Mouse (Mus musculus): ENCODE measurements around the gene Slc18a3. TPM values are rescaled to one million over a fixed set of nuclear protein-coding genes. Genes with fewer than 3 reads are reported as not detected.
A peak's percentile ranks its signal among the peaks of the same experiment; 100 is the strongest.

The Slc18a3 gene
- polyA plus RNA-seq (2015; fragmentation: Nextera tagmentation; extraction: Ambion mirVana), result 0.39 and 0.53 TPM in 2 replicates

DNA sequence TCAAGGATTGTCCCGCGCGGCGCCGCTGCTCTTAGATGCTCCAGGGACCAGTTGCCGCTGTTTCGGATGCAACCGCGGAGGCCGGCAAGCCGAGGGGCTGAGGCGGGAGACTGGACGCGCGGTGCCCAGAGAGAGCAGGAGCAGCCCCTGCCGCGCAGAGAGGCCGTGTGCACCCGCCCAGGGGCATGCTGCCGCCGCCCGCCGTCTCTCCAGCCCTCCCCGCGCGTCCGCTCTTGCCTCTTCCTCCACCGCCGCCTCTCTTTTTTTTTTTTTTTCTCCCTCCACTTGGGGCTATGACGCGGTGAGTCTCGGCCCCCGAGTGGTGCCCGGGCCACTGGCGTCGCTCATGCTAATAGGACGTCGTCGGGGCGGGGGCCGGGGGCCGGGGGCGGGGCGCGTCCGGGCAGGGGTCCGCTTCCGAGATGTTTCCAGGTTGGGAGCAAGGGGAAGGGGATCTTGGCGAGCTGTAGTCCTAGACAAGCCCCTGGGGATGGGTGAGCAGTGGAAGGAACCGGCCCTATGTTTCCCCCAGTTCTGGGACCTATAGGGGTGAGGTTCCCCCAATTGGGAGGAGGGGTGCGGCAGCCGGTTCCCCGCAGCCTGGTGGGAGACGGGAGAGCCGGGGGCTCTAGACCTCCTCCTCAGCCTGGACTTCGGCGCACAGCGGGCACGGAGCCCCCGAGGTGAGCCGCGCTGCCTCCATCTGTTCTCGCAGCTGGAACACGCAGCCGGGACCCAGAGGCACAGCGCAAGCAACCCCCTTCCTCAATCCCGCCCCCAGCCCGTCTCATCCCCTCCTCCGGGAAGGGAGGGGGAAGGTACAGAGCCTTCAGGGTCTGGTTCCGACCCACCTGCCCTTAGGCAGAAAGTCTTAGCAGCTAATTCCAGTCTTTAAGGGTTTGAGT is at the start of gene Slc18a3:
TSS of gene Slc18a3 (minus strand) at position 250 of the 905 bp plus-strand sequence.
- no peaks in the 10 kb centered on the region for H3K9me3 ChIP-seq (replicated peaks)
- WGBS, result under 1% methylated on average over 70 of the region's 70 CpGs
- H3K4me1 ChIP-seq, result peaks cover 27% of the 10 kb centered on the region
- H3K9ac ChIP-seq, result no peak within 1 kb of the TSS
- H3K27me3 ChIP-seq, result peaks cover 95% of the 10 kb centered on the region
- peak within 1 kb of the TSS; percentile 81 for H3K4me2 ChIP-seq (replicated peaks)
- no peaks in the 10 kb centered on the region for H3K36me3 ChIP-seq
- no peak within 1 kb of the TSS for H3K27ac ChIP-seq (replicated peaks)
- H3K4me3 ChIP-seq (replicated peaks), result peak within 1 kb of the TSS; percentile 42
- no peak for ATAC-seq (ENCODE audit: insufficient number of reproducible peaks, low FRiP score, low TSS enrichment, low read depth)

DNA sequence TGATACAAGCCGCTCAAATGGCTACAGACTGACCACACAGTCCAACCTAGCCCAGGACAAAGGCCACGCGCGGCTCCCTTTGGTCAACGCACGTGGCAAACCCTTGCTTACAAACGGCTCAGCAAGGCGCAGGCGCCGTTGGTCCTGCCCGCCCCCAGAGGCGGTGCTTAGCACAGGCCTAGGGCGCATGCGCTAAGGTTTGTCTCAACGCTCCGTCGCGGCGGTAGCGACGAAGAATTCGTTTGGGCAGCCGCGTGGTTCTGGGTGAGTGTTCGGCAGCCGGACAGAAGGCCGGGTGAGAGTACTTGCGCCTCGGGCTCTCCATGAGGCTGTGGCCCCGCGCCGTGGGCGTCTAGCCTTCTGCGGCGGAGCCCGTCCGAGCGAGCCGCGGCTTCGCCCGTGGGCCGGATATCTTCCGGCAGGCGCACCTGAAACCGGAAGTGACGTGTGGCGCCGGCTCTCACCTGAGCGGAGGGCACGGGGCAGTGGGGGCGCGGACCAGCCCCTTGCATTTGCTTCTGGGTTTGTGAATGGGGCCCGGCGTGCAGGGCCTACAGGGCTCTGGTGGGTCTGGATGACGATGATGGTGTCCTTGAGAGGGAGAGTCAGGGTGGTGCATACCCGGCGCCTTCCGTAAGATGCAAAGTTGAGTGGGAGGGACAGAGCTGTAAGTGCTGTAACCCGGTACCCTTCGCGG is 48.8 kb upstream of the Slc18a3 start, which contains the start of gene Ercc6:
TSS of gene Ercc6 (plus strand) at position 186 of the 697 bp plus-strand sequence.
- no peaks in the 10 kb centered on the region for H3K9me3 ChIP-seq (replicated peaks)
- peak within 1 kb of the TSS; percentile 82 for H3K27ac ChIP-seq (replicated peaks)
- peak within 1 kb of the TSS; percentile 66 for H3K9ac ChIP-seq
- H3K36me3 ChIP-seq, result peaks cover 15% of the 10 kb centered on the region
- peak within 1 kb of the TSS; percentile 90 for H3K4me3 ChIP-seq (replicated peaks)
- peaks cover 19% of the 10 kb centered on the region for H3K4me1 ChIP-seq
- peak; percentile 93 for ATAC-seq (ENCODE audit: insufficient number of reproducible peaks, low FRiP score, low TSS enrichment, low read depth)
- no peaks in the 10 kb centered on the region for H3K27me3 ChIP-seq
- under 1% methylated on average over 62 of the region's 62 CpGs for WGBS
- peak within 1 kb of the TSS; percentile 72 for H3K4me2 ChIP-seq (replicated peaks)

- no peak overlapping the region for H3K27ac ChIP-seq (replicated peaks)
- ATAC-seq (ENCODE audit: insufficient number of reproducible peaks, low FRiP score, low TSS enrichment, low read depth), result no peak
Measured at GRCm38 (mm10) chr14:32512912-32513311, 48.3 kb upstream of the Slc18a3 start.

GRCm38 (mm10) chr14:32509443-32509961 is 44.9 kb upstream of the Slc18a3 start:
- Histone ChIP-seq H3K4me2 (replicated peaks) (no peak overlapping the region), H3K4me1 (peaks cover 12% of the 10 kb centered on the region), H3K36me3 (no peaks in the 10 kb centered on the region), H3K9ac (no peak overlapping the region), H3K27ac (replicated peaks) (no peak overlapping the region), H3K4me3 (replicated peaks) (no peak overlapping the region), H3K27me3 (no peaks in the 10 kb centered on the region), H3K9me3 (replicated peaks) (no peaks in the 10 kb centered on the region)
- 79% methylated on average over 6 of the region's 6 CpGs for WGBS
- ATAC-seq (ENCODE audit: insufficient number of reproducible peaks, low FRiP score, low TSS enrichment, low read depth), result no peak

More at GRCm38 (mm10) chr14:32512912-32513311, 48.3 kb upstream of the Slc18a3 start:
- Histone ChIP-seq H3K36me3 (peaks cover 12% of the 10 kb centered on the region), H3K9ac (peak overlapping the region; percentile 66; the same call in 1 of the 2 replicates), H3K27me3 (no peaks in the 10 kb centered on the region), H3K4me1 (peaks cover 19% of the 10 kb centered on the region), H3K4me2 (replicated peaks) (peak overlapping the region; percentile 72), H3K9me3 (replicated peaks) (no peaks in the 10 kb centered on the region), H3K4me3 (replicated peaks) (peak overlapping the region; percentile 90)
- 35% methylated on average over 9 of the region's 9 CpGs for WGBS

- WGBS, result 55% methylated on average over 10 of the region's 10 CpGs
- H3K27me3 ChIP-seq, result no peaks in the 10 kb centered on the region
- no peak overlapping the region for H3K27ac ChIP-seq (replicated peaks)
- no peak for ATAC-seq (ENCODE audit: insufficient number of reproducible peaks, low FRiP score, low TSS enrichment, low read depth)
- H3K4me3 ChIP-seq (replicated peaks), result no peak overlapping the region
- H3K4me2 ChIP-seq (replicated peaks), result no peak overlapping the region
- H3K36me3 ChIP-seq, result no peaks in the 10 kb centered on the region
- H3K9me3 ChIP-seq (replicated peaks), result no peaks in the 10 kb centered on the region
- peaks cover 4% of the 10 kb centered on the region for H3K4me1 ChIP-seq
- H3K9ac ChIP-seq, result no peak overlapping the region
Measured at GRCm38 (mm10) chr14:32508105-32508835, 43.6 kb upstream of the Slc18a3 start.

DNA sequence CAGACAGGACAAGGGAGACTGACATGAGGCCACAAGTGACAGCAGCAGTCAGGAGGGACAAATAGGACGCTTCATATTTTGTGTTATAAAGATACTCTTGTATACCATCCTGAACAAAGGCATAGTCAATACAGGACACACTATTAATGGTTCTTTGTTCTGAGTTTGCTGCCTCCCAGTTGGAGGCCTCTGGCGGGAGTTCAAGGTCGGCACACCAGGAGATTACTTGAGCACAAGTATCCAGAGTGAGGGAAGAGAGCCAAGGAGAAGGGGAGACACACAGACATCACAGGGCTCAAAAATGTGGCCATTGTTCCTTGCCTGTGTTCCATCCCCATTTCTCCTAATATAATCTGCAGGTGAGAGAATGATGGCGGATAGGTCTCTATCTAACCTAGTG is 42.6 kb upstream of the Slc18a3 start:
- H3K9me3 ChIP-seq (replicated peaks), result no peaks in the 10 kb centered on the region
- no peak overlapping the region for H3K27ac ChIP-seq (replicated peaks)
- no peak overlapping the region for H3K4me3 ChIP-seq (replicated peaks)
- no peaks in the 10 kb centered on the region for H3K4me1 ChIP-seq
- WGBS, result 87% methylated on average over 4 of the region's 4 CpGs
- H3K36me3 ChIP-seq, result no peaks in the 10 kb centered on the region
- H3K4me2 ChIP-seq (replicated peaks), result no peak overlapping the region
- no peak overlapping the region for H3K9ac ChIP-seq
- no peaks in the 10 kb centered on the region for H3K27me3 ChIP-seq
- no peak for ATAC-seq (ENCODE audit: insufficient number of reproducible peaks, low FRiP score, low TSS enrichment, low read depth)

- Histone ChIP-seq H3K4me1 (no peaks in the 10 kb centered on the region), H3K4me2 (replicated peaks) (no peak overlapping the region), H3K9me3 (replicated peaks) (no peaks in the 10 kb centered on the region), H3K9ac (no peak overlapping the region), H3K27me3 (no peaks in the 10 kb centered on the region), H3K27ac (replicated peaks) (no peak overlapping the region), H3K4me3 (replicated peaks) (no peak overlapping the region), H3K36me3 (no peaks in the 10 kb centered on the region)
- WGBS, result 75% methylated on average over 10 of the region's 10 CpGs
- no peak for ATAC-seq (ENCODE audit: insufficient number of reproducible peaks, low FRiP score, low TSS enrichment, low read depth)
Measured at GRCm38 (mm10) chr14:32506329-32506728, 41.7 kb upstream of the Slc18a3 start.

GRCm38 (mm10) chr14:32503897-32504296 is 39.2 kb upstream of the Slc18a3 start:
- no peaks in the 10 kb centered on the region for H3K9me3 ChIP-seq (replicated peaks)

GRCm38 (mm10) chr14:32502764-32503688 is 38.4 kb upstream of the Slc18a3 start:
- H3K27ac ChIP-seq (replicated peaks), result no peak overlapping the region
- no peaks in the 10 kb centered on the region for H3K9me3 ChIP-seq (replicated peaks)
- H3K4me2 ChIP-seq (replicated peaks), result no peak overlapping the region
- no peaks in the 10 kb centered on the region for H3K4me1 ChIP-seq
- no peak overlapping the region for H3K9ac ChIP-seq
- no peak overlapping the region for H3K4me3 ChIP-seq (replicated peaks)
- no peak for ATAC-seq (ENCODE audit: insufficient number of reproducible peaks, low FRiP score, low TSS enrichment, low read depth)
- H3K36me3 ChIP-seq, result no peaks in the 10 kb centered on the region
- WGBS, result 64% methylated on average over 9 of the region's 9 CpGs
- no peaks in the 10 kb centered on the region for H3K27me3 ChIP-seq

More at GRCm38 (mm10) chr14:32503897-32504296, 39.2 kb upstream of the Slc18a3 start:
- Histone ChIP-seq H3K27ac (replicated peaks) (no peak overlapping the region), H3K27me3 (no peaks in the 10 kb centered on the region), H3K4me3 (replicated peaks) (no peak overlapping the region), H3K4me1 (no peaks in the 10 kb centered on the region), H3K4me2 (replicated peaks) (no peak overlapping the region), H3K36me3 (no peaks in the 10 kb centered on the region), H3K9ac (no peak overlapping the region)
- WGBS, result 85% methylated on average over 1 of the region's 1 CpGs
- no peak for ATAC-seq (ENCODE audit: insufficient number of reproducible peaks, low FRiP score, low TSS enrichment, low read depth)

GRCm38 (mm10) chr14:32501303-32501702 is 36.7 kb upstream of the Slc18a3 start:
- no peak overlapping the region for H3K4me3 ChIP-seq (replicated peaks)
- WGBS, result 61% methylated on average over 2 of the region's 2 CpGs
- no peaks in the 10 kb centered on the region for H3K27me3 ChIP-seq
- no peaks in the 10 kb centered on the region for H3K36me3 ChIP-seq
- H3K27ac ChIP-seq (replicated peaks), result no peak overlapping the region
- H3K9me3 ChIP-seq (replicated peaks), result no peaks in the 10 kb centered on the region
- no peak overlapping the region for H3K4me2 ChIP-seq (replicated peaks)
- H3K4me1 ChIP-seq, result no peaks in the 10 kb centered on the region
- ATAC-seq (ENCODE audit: insufficient number of reproducible peaks, low FRiP score, low TSS enrichment, low read depth), result no peak
- no peak overlapping the region for H3K9ac ChIP-seq

Data from embryonic facial prominence, embryonic 15.5 days (tissue).